Mouse (Mus musculus): ENCODE measurements around the gene Duoxa1. TPM values are rescaled to one million over a fixed set of nuclear protein-coding genes. Genes with fewer than 3 reads are reported as not detected.
"Not testable (repeated sequence)": the region's sequence is repeated elsewhere in the genome, so short reads cannot be mapped to it uniquely, and the experiment has no call there.

The Duoxa1 gene
- polyA plus RNA-seq, 1 experiment = 0.28 TPM

DNA sequence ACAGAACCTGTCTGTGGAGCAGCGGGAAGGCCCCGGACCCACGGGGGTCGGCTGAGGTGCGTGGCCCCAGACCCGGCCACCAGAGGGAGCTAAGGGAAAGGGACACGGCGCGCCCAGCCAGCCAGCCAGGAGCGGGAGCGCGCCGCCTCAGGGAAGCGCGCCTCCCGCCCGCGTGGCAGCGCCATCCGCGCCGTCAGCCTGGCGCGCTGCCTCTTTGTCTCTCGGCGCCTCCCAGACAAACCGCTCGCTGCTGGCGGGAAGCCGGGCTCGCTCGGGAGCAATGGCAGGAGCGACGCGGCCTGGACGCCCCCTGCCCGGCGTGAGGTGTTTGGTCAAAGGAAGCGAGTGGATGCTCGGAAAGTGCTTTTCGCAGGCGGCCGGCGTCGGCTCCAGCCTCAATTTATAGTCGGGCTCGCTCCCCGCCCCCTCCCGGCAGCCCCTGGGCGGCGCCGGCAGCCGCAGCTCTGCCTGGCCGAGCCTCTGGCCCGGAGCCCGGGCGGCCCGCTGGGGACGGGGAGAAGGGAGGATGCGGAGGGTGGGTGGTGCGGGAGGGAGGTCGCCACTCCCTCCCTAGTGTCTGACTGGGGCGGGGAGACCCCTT is 35.1 kb upstream of the Duoxa1 start:
- peak overlapping the region; percentile 80 for H3K4me3 ChIP-seq (ENCODE audit: insufficient read depth, low read depth, low read length)
- no peaks in the 10 kb centered on the region for H3K27me3 ChIP-seq (replicated peaks; ENCODE audit: control insufficient read depth, insufficient read depth, low read length)
- H3K4me1 ChIP-seq (ENCODE audit: control insufficient read depth, insufficient read depth, low read length) = peaks cover 11% of the 10 kb centered on the region
- WGBS = 1% methylated on average over 59 of the region's 63 CpGs
- peak; percentile 65 for TF ChIP-seq CTCF (conservative IDR thresholded peaks at IDR 0.05; ENCODE audit: insufficient read depth, insufficient read length, low read depth, low read length)
- TF ChIP-seq POLR2A (IDR thresholded peaks at IDR 0.05; ENCODE audit: low read depth, low read length) = no peak
- H3K36me3 ChIP-seq (ENCODE audit: control insufficient read depth, insufficient read depth, low read length) = no peaks in the 10 kb centered on the region
- DNase-seq = peak; percentile 90
- peak overlapping the region; percentile 75 for H3K27ac ChIP-seq (ENCODE audit: insufficient read depth, low read depth, low read length)

DNA sequence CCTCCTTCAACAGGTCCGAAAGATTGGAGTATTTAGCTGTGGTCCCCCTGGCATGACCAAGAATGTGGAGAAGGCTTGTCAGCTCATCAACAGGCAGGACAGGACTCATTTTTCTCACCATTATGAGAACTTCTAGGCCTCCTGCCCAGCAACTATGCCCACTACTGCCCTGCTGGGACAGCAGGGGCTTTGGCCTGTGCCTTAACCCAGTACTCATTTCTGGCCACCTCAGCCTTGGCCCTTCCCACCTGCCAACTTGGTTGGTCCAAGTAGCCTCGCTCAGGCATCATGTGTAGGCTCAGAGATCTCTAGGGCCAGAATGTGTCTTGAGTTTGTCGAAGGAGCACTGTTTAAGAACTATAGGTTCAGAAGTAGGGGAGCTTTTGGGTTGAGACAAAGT is 33.7 kb upstream of the Duoxa1 start:
- no peaks in the 10 kb centered on the region for H3K36me3 ChIP-seq (ENCODE audit: control insufficient read depth, insufficient read depth, low read length)
- H3K27me3 ChIP-seq (replicated peaks; ENCODE audit: control insufficient read depth, insufficient read depth, low read length) = no peaks in the 10 kb centered on the region
- no peak overlapping the region for H3K4me3 ChIP-seq (ENCODE audit: insufficient read depth, low read depth, low read length)
- TF ChIP-seq CTCF (conservative IDR thresholded peaks at IDR 0.05; ENCODE audit: insufficient read depth, insufficient read length, low read depth, low read length) (no peak), POLR2A (IDR thresholded peaks at IDR 0.05; ENCODE audit: low read depth, low read length) (no peak)
- DNase-seq = no peak
- peaks cover 11% of the 10 kb centered on the region for H3K4me1 ChIP-seq (ENCODE audit: control insufficient read depth, insufficient read depth, low read length)
- H3K27ac ChIP-seq (ENCODE audit: insufficient read depth, low read depth, low read length) = no peak overlapping the region
- 94% methylated on average over 3 of the region's 3 CpGs for WGBS

DNA sequence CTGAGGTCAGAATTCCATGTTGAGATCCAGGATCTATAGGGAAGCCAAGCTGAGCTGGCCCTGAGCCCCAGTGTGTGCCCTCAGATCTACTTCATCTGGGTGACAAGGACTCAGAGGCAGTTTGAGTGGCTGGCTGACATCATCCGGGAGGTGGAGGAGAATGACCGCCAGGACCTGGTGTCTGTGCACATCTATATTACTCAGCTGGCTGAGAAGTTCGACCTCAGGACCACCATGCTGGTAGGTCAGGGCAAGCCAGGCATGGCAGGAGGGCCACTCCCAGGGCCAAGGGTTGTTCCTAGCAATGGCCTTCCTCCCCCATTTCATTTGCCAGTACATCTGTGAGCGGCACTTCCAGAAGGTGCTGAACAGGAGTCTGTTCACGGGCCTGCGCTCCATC is 32.6 kb upstream of the Duoxa1 start:
- H3K27me3 ChIP-seq (replicated peaks; ENCODE audit: control insufficient read depth, insufficient read depth, low read length); DNase-seq: not testable (repeated sequence)

DNA sequence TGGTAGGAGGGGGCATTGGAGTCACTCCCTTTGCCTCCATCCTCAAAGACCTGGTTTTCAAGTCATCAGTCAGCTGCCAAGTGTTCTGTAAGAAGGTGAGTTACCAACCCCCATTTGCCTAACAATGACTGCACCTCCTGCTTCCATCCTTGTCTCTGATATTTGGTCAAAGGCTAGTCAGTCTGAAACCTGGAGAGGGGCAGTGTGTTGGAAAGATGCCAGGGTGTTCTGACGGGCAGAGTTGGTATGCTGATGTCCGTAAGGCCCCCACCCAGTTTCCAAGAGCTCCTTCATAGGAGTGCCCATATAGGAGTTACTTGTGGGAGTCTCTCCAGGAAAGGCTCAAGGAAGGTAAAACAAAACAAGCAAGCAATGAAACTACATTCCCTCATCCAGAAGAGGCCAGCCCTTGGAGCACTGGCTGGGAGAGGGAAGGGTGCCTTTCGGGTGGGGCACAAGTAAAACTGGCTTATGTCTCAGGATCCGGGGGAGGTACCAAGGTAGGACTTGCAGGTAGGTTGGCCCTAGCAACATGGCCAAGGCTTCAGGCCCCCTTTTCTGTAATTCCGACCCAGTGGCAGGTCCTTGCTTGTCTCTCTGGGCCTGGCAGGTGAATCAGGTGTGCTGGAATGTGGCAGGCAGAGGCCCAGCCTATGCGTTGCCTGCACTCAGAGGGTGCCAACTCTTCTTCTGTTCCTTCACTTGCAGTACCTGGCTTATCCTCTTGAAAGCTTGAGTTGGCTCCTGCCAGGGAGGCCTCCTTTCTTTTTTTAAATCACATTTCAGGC is 31.8 kb upstream of the Duoxa1 start:
- no peak for DNase-seq
- TF ChIP-seq CTCF (conservative IDR thresholded peaks at IDR 0.05; ENCODE audit: insufficient read depth, insufficient read length, low read depth, low read length) = no peak
- H3K4me3 ChIP-seq (ENCODE audit: insufficient read depth, low read depth, low read length) = no peak overlapping the region
- H3K36me3 ChIP-seq (ENCODE audit: control insufficient read depth, insufficient read depth, low read length) = no peaks in the 10 kb centered on the region
- no peak overlapping the region for H3K27ac ChIP-seq (ENCODE audit: insufficient read depth, low read depth, low read length)
- 78% methylated on average over 6 of the region's 6 CpGs for WGBS
- H3K27me3 ChIP-seq (replicated peaks; ENCODE audit: control insufficient read depth, insufficient read depth, low read length) = no peaks in the 10 kb centered on the region
- H3K4me1 ChIP-seq (ENCODE audit: control insufficient read depth, insufficient read depth, low read length) = peaks cover 11% of the 10 kb centered on the region

More for the DNA sequence above, 32.6 kb upstream of the Duoxa1 start:
- not testable (repeated sequence) for H3K27ac ChIP-seq (ENCODE audit: insufficient read depth, low read depth, low read length); H3K4me3 ChIP-seq (ENCODE audit: insufficient read depth, low read depth, low read length); H3K36me3 ChIP-seq (ENCODE audit: control insufficient read depth, insufficient read depth, low read length)
- peaks cover 11% of the 10 kb centered on the region for H3K4me1 ChIP-seq (ENCODE audit: control insufficient read depth, insufficient read depth, low read length)
- WGBS = 90% methylated on average over 6 of the region's 6 CpGs

DNA sequence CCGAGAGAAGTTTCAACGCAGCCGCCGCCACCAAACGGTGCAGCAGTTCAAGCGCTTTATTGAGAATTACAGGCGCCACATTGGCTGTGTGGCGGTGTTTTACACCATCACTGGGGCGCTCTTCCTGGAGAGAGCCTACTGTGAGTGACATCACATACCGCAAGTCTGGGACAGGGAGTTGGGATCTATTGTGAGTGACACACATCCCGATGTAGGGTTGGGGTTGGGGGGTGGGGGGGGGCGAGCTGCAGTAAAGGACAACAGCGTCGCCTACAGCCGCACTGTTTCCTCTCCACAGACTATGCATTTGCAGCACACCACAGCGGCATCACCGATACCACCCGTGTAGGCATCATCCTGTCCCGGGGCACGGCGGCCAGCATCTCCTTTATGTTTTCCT is 23.8 kb upstream of the Duoxa1 start:
- Histone ChIP-seq H3K36me3 (ENCODE audit: control insufficient read depth, insufficient read depth, low read length) (no peaks in the 10 kb centered on the region), H3K4me3 (ENCODE audit: insufficient read depth, low read depth, low read length) (no peak overlapping the region), H3K27me3 (replicated peaks; ENCODE audit: control insufficient read depth, insufficient read depth, low read length) (no peaks in the 10 kb centered on the region), H3K4me1 (ENCODE audit: control insufficient read depth, insufficient read depth, low read length) (no peaks in the 10 kb centered on the region), H3K27ac (ENCODE audit: insufficient read depth, low read depth, low read length) (no peak overlapping the region)
- 67% methylated on average over 21 of the region's 21 CpGs for WGBS
- no peak for DNase-seq
- no peak for TF ChIP-seq POLR2A (IDR thresholded peaks at IDR 0.05; ENCODE audit: low read depth, low read length)
- no peak for TF ChIP-seq CTCF (conservative IDR thresholded peaks at IDR 0.05; ENCODE audit: insufficient read depth, insufficient read length, low read depth, low read length)

DNA sequence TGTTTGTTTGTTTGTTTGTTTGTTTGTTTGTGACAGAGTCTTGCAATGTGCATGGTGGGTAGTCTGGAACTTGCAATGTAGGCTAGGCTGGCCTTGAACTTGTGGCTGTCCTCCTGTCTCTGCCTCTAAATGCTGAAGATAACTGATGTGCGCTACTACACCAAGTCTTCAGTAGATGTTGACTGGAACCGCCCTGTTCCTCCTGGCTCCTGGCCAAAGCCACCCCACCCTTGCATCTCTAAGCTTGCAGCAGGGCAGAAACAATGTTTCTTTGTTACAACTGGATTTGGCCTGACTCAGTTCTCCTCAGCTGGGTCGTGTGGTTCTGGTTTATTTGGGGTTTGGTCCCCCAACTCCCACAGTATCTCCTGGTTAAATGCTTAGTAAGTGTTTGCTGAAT is 20.6 kb upstream of the Duoxa1 start:
- 60% methylated on average over 3 of the region's 3 CpGs for WGBS
- Histone ChIP-seq H3K27me3 (replicated peaks; ENCODE audit: control insufficient read depth, insufficient read depth, low read length) (no peaks in the 10 kb centered on the region), H3K27ac (ENCODE audit: insufficient read depth, low read depth, low read length) (no peak overlapping the region), H3K36me3 (ENCODE audit: control insufficient read depth, insufficient read depth, low read length) (no peaks in the 10 kb centered on the region), H3K4me1 (ENCODE audit: control insufficient read depth, insufficient read depth, low read length) (no peaks in the 10 kb centered on the region), H3K4me3 (ENCODE audit: insufficient read depth, low read depth, low read length) (no peak overlapping the region)
- TF ChIP-seq POLR2A (IDR thresholded peaks at IDR 0.05; ENCODE audit: low read depth, low read length) (no peak), CTCF (conservative IDR thresholded peaks at IDR 0.05; ENCODE audit: insufficient read depth, insufficient read length, low read depth, low read length) (no peak)
- DNase-seq = no peak

DNA sequence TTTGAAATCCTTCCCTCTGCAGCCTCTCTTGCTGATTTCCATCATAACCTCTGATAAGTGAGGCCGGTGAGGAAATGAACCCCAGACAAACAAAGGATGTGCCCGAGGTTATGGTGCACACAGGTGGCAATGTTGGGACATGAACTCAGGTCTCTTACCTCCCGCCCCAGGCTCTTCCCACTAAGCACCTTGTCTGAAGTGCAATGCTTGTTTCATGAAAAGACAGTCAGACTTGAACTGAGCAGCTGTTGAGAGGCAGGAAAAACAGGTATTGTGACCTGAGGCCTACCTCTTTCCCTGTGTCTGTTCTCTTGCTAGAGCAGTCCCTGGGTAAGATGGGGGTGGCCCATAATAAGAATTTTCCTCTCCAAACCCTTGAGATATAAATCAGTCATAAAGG is 18.7 kb upstream of the Duoxa1 start:
- Histone ChIP-seq H3K36me3 (ENCODE audit: control insufficient read depth, insufficient read depth, low read length) (no peaks in the 10 kb centered on the region), H3K4me3 (ENCODE audit: insufficient read depth, low read depth, low read length) (no peak overlapping the region), H3K4me1 (ENCODE audit: control insufficient read depth, insufficient read depth, low read length) (no peaks in the 10 kb centered on the region), H3K27me3 (replicated peaks; ENCODE audit: control insufficient read depth, insufficient read depth, low read length) (no peaks in the 10 kb centered on the region), H3K27ac (ENCODE audit: insufficient read depth, low read depth, low read length) (no peak overlapping the region)
- WGBS = 90% methylated on average over 3 of the region's 3 CpGs
- no peak for TF ChIP-seq POLR2A (IDR thresholded peaks at IDR 0.05; ENCODE audit: low read depth, low read length)
- no peak for TF ChIP-seq CTCF (conservative IDR thresholded peaks at IDR 0.05; ENCODE audit: insufficient read depth, insufficient read length, low read depth, low read length)
- no peak for DNase-seq

DNA sequence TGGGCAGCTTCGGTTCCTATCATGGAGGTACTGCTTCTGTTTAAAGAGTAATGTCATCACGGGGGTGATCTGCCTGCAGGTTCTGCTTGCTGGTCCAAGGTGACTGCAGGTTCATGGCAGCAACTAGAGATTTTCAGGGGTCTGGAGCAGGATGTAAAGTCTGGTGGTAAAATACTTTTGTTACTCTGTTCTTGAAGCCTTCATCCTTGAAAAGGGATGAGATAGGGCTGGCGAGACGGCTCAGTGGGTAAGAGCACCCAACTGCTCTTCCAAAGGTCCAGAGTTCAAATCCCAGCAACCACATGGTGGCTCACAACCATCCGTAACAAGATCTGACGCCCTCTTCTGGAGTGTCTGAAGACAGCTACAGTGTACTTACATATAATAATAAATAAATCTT is 16.8 kb upstream of the Duoxa1 start:
- WGBS = 87% methylated on average over 6 of the region's 6 CpGs
- H3K36me3 ChIP-seq (ENCODE audit: control insufficient read depth, insufficient read depth, low read length); DNase-seq; H3K4me3 ChIP-seq (ENCODE audit: insufficient read depth, low read depth, low read length); H3K4me1 ChIP-seq (ENCODE audit: control insufficient read depth, insufficient read depth, low read length); H3K27me3 ChIP-seq (replicated peaks; ENCODE audit: control insufficient read depth, insufficient read depth, low read length); H3K27ac ChIP-seq (ENCODE audit: insufficient read depth, low read depth, low read length): not testable (repeated sequence)
